Mouse (Mus musculus): ENCODE results near the gene Gak.
A peak's percentile ranks its signal among the peaks of the same experiment; 100 is the strongest.
"Not testable (repeated sequence)": the region's sequence is repeated elsewhere in the genome, so short reads cannot be mapped to it uniquely, and the experiment has no call there.

Gene Gak

GRCm38 (mm10) chr5:108655891-108656650 lies 26.5 kb upstream of the Gak start:
- DNase-seq (ENCODE audit: low read depth, low spot score), result no peak

GRCm38 (mm10) chr5:108655381-108655780 lies 25.8 kb upstream of the Gak start:
- DNase-seq (ENCODE audit: low read depth, low spot score), result no peak

- no peak for DNase-seq (ENCODE audit: low read depth, low spot score)
These were observed 25.0 kb upstream of the Gak start for GRCm38 (mm10) chr5:108654444-108654990.

- DNase-seq (ENCODE audit: low read depth, low spot score), result no peak
These were observed 23.8 kb upstream of the Gak start for GRCm38 (mm10) chr5:108653341-108653740.

- DNase-seq (ENCODE audit: low read depth, low spot score), result peak; percentile 67
These were observed 22.3 kb upstream of the Gak start for GRCm38 (mm10) chr5:108651823-108652222.

- DNase-seq (ENCODE audit: low read depth, low spot score), result no peak
These were observed 21.7 kb upstream of the Gak start for GRCm38 (mm10) chr5:108651136-108651720.

- no peak for DNase-seq (ENCODE audit: low read depth, low spot score)
These were observed 20.8 kb upstream of the Gak start for GRCm38 (mm10) chr5:108650341-108650740.

DNA sequence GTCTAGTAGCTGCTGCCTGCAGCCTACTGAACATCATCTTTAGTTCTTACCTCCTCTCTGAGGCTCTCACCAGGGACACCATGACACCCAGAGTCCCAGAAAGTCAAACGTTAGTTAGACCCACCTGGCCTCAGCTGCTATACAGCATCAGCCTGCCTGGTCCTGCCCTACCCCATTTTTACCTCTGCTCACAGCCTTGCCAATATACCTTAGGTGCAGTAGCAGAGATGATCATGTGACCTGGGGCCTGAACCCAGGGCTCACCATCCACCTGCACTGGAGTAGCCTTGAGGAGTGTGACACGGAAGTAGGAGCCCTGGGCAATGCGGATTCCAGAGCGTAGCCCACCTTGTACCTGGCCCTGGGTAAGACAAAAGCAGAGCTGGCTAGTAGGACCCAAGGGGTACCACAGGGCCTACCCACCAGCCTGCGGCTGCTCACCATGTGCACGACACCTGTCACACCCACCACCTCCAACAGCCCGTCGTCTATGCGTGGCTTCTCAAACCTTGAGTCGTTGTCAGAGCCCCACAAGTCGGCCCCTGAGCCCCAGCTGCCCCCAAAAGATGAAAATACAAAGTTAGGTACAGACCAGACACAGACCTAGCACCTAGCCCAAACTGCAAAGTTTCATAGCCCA lies 19.5 kb upstream of the Gak start:
- no peak for DNase-seq (ENCODE audit: low read depth, low spot score)

DNA sequence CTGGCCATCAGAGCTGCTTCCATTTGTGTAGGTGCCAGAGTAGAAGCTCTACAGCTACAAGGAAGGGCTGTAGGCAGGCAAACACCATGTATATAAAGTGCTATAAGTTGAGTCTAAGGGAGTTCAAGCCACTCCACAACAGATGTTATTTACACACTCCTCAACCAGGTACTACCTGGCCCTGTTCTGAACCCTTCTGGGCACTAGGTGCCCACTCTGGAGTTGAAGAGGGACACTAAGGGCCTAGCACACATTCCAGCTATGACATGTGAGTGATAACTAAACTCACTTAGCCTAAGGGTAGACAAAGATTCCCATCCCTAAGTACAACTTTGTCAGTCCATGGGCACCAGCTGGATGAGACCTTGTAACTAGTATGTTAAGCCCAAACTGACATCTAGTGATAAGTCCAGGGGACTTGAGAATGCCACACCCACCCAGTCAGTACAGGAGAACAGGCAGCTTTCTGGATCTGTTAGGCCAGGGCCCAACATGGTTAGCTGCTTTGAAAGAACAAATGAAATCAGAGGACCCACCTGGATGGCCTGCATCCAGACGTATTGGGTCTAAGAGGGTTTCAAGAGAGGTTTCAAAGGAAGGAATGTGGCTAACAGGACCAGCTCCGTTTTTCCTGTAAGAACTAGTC lies 18.4 kb upstream of the Gak start:
- DNase-seq (ENCODE audit: low read depth, low spot score), result no peak

- DNase-seq (ENCODE audit: low read depth, low spot score), result no peak
These were observed 17.8 kb upstream of the Gak start for GRCm38 (mm10) chr5:108647311-108647710.

DNA sequence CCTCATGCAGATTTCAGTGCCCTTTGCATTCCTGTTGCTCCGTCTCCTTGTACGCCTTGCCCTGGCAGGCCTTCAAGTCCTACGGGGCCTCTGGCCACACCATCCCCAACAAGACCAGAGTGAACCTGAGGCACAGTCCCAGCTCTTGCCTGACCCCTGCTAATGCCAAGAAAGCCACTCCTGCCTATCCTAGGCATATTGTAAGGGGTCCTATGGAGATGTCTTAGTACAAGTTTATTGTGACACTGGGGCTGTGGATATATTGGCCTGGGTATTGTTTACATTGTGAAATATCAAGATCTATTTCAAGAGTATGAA lies 16.7 kb upstream of the Gak start:
- no peak for DNase-seq (ENCODE audit: low read depth, low spot score)

DNA sequence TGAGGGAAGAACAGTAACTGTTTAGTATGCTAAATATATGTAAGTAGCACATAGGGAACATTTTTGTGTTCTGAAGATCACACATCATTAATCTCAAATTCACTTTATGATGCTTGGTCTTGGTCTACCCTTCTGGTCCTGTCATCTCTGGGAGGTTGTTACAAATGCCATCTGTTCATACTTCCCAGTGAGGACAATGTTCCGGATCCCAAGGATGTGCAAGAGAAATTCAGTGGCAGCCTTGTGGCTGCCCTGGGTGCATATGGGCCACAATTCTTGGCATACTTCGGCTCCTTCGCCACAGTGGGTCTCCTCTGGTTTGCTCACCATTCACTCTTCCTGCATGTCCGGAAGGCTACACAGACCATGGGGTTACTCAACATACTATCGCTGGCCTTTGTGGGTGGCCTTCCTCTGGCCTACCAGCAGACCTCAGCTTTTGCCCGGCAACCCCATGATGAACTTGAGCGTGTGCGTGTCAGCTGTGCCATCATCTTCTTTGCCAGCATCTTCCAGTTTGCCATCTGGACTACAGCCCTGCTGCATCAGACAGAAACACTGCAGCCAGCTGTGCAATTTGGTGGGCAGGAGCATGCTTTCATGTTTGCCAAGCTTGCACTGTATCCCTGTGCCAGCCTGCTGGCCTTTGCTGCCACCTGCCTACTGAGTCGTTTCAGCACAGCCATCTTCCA lies 16.2 kb upstream of the Gak start:
- no peak for DNase-seq (ENCODE audit: low read depth, low spot score)

GRCm38 (mm10) chr5:108643674-108644073 lies 14.1 kb upstream of the Gak start:
- DNase-seq (ENCODE audit: low read depth, low spot score), result no peak

GRCm38 (mm10) chr5:108636172-108636571 lies 6.6 kb upstream of the Gak start:
- no peak for DNase-seq (ENCODE audit: low read depth, low spot score)

DNA sequence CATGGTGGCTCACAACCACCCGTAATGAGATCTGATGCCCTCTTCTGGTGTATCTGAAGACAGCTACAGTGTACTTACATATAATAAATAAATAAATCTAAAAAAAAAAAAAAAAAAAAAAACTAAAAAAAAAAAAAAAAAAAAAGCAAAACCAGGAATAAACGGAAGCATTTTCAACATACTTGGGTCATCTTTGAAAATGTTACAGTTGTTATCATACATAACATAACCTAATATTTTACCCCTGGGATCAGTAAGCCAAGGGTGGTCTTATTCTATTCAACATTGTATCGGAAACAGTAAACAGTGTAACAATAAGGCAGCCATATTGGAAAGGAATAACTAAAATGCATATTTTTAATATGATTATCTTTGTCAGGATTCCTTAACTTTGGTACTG lies 4.5 kb upstream of the Gak start:
- DNase-seq (ENCODE audit: low read depth, low spot score), result not testable (repeated sequence)

DNA sequence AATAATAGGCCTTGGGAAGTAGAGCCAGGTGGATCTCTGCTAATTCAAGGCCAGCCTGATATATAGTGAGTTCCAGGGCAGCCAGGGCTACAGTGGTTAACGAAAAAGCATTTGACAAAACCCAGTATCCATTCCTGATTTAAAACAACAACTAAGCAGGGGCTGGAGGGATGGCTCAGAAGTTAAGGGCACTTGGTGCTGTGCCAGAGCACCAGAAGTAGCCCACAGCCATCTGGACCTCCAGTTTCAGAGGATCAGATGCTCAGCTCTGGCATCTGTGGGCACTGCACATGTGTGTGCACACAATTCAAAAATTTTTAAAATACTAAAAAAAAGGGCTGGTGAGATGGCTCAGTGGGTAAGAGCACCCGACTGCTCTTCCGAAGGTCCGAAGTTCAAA lies 4.1 kb upstream of the Gak start:
- DNase-seq (ENCODE audit: low read depth, low spot score), result no peak

GRCm38 (mm10) chr5:108628891-108629633 lies 493 bp downstream of the Gak start:
- peak; percentile 36 for DNase-seq (ENCODE audit: low read depth, low spot score)

DNA sequence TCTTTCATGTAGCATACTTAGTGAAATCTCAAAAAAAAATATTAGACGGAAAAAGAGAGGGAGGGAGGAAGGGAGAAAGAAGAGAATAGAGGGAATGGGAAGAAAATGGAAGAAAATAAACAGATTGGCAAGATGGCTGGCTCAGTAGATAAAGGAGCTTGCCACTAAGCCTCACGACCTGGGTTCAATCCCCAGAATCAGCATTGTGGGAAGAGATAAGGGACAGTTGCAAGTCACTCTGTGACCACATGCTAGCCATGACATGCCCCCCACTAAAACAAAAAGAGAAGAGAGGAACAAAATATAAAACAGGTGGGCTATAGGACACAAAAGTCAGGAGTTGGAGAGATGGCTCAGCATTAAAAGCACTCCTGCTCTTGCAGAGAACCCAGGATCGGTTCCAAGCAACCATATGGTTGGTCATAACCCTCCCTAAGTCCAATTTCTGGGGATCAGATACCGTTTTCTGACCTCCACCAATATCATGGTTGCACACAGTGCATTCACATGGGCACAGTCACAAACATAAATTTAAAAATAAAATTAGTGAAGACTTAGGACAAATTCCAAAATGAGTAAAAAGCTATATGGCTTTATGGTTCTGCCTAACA lies 3.4 kb downstream of the Gak start:
- no peak for DNase-seq (ENCODE audit: low read depth, low spot score)

DNA sequence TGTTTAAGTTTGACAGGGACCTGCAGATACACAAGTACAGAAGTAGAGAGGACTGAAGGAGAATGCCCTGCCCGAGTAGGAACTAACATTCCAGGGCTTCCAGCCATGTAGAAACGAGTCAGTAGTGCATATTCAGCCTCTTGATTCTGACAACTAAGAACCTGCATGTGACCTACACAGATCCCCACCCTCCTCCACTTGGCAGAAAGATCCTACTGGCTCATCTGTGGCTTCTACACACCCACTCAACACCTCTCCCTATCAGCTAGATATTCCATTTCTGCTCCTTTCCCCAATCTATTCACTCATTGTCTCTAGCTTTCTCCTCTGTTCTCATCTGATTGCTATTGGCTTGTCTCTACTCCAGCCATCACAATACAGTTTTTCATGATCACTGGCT lies 7.7 kb downstream of the Gak start:
- no peak for DNase-seq (ENCODE audit: low read depth, low spot score)

GRCm38 (mm10) chr5:108610426-108610825 lies 19.1 kb downstream of the Gak start:
- no peak for DNase-seq (ENCODE audit: low read depth, low spot score)

- no peak for DNase-seq (ENCODE audit: low read depth, low spot score)
These were observed 27.0 kb downstream of the Gak start for GRCm38 (mm10) chr5:108602537-108602936.
